Mouse (Mus musculus) G1E (cell line): Measurements from ENCODE around the gene Glp1r.

Source experiments
- CTCF ChIP-seq: IDR thresholded peaks from 2 replicates; pipeline ENCODE4 v1.5.1; 2012; ENCODE audit warnings: low read depth, low read length, inconsistent platforms, mixed read lengths
- GATA1 ChIP-seq: IDR thresholded peaks from 2 replicates; pipeline ENCODE4 v1.6.1; 2012; ENCODE audit warnings: borderline replicate concordance, low read length, inconsistent platforms, mixed read lengths
- GATA2 ChIP-seq: IDR thresholded peaks from 2 replicates; pipeline ENCODE4 v1.6.1; 2012; ENCODE audit warnings: low read depth, low read length, inconsistent platforms, borderline replicate concordance
- POLR2AphosphoS5 ChIP-seq: IDR thresholded peaks from 2 replicates; pipeline ENCODE4 v1.6.1; 2012; ENCODE audit warnings: low read depth, low read length, inconsistent platforms; ENCODE audit not compliant: insufficient replicate concordance
- TAL1 ChIP-seq: conservative IDR thresholded peaks from 2 replicates; pipeline ENCODE4 v1.6.1; 2012; ENCODE audit warnings: low read depth, low read length, inconsistent platforms, mixed read lengths

DNA sequence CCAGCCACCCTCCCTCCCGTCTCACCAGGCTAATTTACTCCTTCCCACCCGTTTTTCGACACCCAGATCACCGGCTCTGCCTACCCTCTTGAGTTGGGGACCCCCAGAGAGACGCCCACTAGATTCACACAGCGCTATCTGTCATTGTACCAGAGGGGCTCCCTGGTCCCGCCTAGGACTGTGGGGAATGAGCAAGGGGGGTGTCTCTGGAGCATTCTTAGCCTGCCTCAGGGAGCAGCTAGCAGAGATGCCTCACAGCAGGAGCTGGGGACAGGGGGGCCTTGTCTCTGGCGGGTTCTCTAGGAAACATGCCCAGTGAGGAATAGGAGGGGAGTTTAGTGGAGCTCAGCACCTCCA is 10.1 kb downstream of the Glp1r start:
- TF ChIP-seq CTCF: no peak
- TF ChIP-seq TAL1: no peak
- TF ChIP-seq GATA1: no peak
- no peak for TF ChIP-seq GATA2
- TF ChIP-seq POLR2AphosphoS5: no peak
